Mouse (Mus musculus): ENCODE measurements at regions not wholly inside any gene's neighbourhood (a gene's known extent, or its start where the extent isn't known, plus 50 kb on each side); places are given as distances from the start of the nearest gene placed in this dataset.

GRCm38 (mm10) chr5:119596994-119597391 lies 73.5 kb upstream of the Tbx3 start:
- H3K4me1 ChIP-seq (ENCODE audit: control insufficient read depth, insufficient read depth, low read length), result peaks cover 5% of the 10 kb centered on the region
- H3K4me3 ChIP-seq (ENCODE audit: low read depth, low read length), result no peak overlapping the region
- ATAC-seq (ENCODE audit: low read depth), result no peak
- H3K9me3 ChIP-seq (ENCODE audit: control insufficient read depth, low read length), result no peaks in the 10 kb centered on the region
- no peak overlapping the region for H3K9ac ChIP-seq (ENCODE audit: low read depth, low read length)
- no peaks in the 10 kb centered on the region for H3K27me3 ChIP-seq (replicated peaks; ENCODE audit: control insufficient read depth, insufficient read depth, low read length)
- H3K36me3 ChIP-seq (ENCODE audit: control insufficient read depth, insufficient read depth, low read length), result no peaks in the 10 kb centered on the region
- no peak overlapping the region for H3K4me2 ChIP-seq (ENCODE audit: low read depth, low read length)
- DNase-seq (ENCODE audit: low spot score), result no peak
- H3K27ac ChIP-seq (replicated peaks; ENCODE audit: low read depth, low read length), result no peak overlapping the region
- 78% methylated on average over 8 of the region's 8 CpGs for WGBS

GRCm38 (mm10) chr5:119597530-119597929 lies 72.9 kb upstream of the Tbx3 start:
- Histone ChIP-seq H3K4me2 (ENCODE audit: low read depth, low read length) (no peak overlapping the region), H3K27ac (replicated peaks; ENCODE audit: low read depth, low read length) (no peak overlapping the region)
- DNase-seq (ENCODE audit: low spot score), result no peak

DNA sequence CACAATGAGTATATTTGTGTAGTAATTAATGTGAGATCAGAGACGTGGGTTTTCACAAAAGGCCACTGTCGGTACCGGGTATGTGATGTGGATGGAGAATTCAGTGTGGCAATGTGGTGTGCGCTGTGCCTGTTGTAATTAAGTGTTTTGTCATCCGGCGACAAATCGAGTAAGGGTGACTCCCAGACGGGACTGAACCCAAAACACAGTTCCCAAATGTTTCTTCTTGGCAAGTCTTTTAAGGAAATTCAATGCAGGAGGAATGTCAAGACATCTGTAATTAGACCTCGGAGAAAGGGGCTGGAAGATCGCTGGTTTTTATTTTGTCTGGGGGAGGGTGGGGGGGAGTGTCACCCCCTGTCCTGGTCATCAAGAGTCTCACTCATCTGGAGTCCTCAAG lies 72.3 kb upstream of the Tbx3 start:
- Histone ChIP-seq H3K4me2 (ENCODE audit: low read depth, low read length) (no peak overlapping the region), H3K27me3 (replicated peaks; ENCODE audit: control insufficient read depth, insufficient read depth, low read length) (no peaks in the 10 kb centered on the region), H3K36me3 (ENCODE audit: control insufficient read depth, insufficient read depth, low read length) (no peaks in the 10 kb centered on the region), H3K9ac (ENCODE audit: low read depth, low read length) (no peak overlapping the region), H3K4me3 (ENCODE audit: low read depth, low read length) (no peak overlapping the region), H3K9me3 (ENCODE audit: control insufficient read depth, low read length) (no peaks in the 10 kb centered on the region), H3K4me1 (ENCODE audit: control insufficient read depth, insufficient read depth, low read length) (peaks cover 5% of the 10 kb centered on the region), H3K27ac (replicated peaks; ENCODE audit: low read depth, low read length) (no peak overlapping the region; the same call in 1 of the 2 replicates)
- 49% methylated on average over 10 of the region's 10 CpGs for WGBS
- DNase-seq (ENCODE audit: low spot score), result peak; percentile 34
- ATAC-seq (ENCODE audit: low read depth), result no peak

More at GRCm38 (mm10) chr5:119597530-119597929, 72.9 kb upstream of the Tbx3 start:
- no peak for ATAC-seq (ENCODE audit: low read depth)
- H3K36me3 ChIP-seq (ENCODE audit: control insufficient read depth, insufficient read depth, low read length), result no peaks in the 10 kb centered on the region
- WGBS, result 80% methylated on average over 3 of the region's 3 CpGs
- H3K4me3 ChIP-seq (ENCODE audit: low read depth, low read length), result no peak overlapping the region
- H3K27me3 ChIP-seq (replicated peaks; ENCODE audit: control insufficient read depth, insufficient read depth, low read length), result no peaks in the 10 kb centered on the region
- H3K4me1 ChIP-seq (ENCODE audit: control insufficient read depth, insufficient read depth, low read length), result peaks cover 5% of the 10 kb centered on the region
- no peaks in the 10 kb centered on the region for H3K9me3 ChIP-seq (ENCODE audit: control insufficient read depth, low read length)
- no peak overlapping the region for H3K9ac ChIP-seq (ENCODE audit: low read depth, low read length)

DNA sequence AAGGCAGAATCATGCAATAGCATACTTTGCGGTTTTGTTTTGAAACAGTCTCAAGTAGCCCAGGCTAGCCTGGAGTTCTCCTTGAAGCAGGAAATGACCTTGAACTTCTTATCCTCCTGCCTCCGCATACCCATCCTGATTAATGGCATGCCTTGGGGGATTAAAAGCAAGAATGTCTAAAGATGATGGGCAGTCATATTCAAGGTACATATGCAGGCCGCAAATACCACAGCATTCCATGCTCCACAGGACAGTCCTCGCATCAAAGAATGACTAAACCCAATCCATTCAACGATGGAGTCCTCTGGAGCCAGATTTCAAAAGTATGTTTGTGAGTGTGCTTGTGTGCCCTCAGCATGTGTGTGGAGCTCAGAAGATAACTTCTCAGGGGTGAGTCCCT lies 69.1 kb upstream of the Tbx3 start:
- 89% methylated on average over 5 of the region's 5 CpGs for WGBS
- no peaks in the 10 kb centered on the region for H3K36me3 ChIP-seq (ENCODE audit: control insufficient read depth, insufficient read depth, low read length)
- peaks cover 5% of the 10 kb centered on the region for H3K4me1 ChIP-seq (ENCODE audit: control insufficient read depth, insufficient read depth, low read length)
- DNase-seq (ENCODE audit: low spot score) (no peak), ATAC-seq (ENCODE audit: low read depth) (no peak)
- H3K4me2 ChIP-seq (ENCODE audit: low read depth, low read length), result no peak overlapping the region
- no peaks in the 10 kb centered on the region for H3K9me3 ChIP-seq (ENCODE audit: control insufficient read depth, low read length)
- H3K4me3 ChIP-seq (ENCODE audit: low read depth, low read length), result no peak overlapping the region
- no peaks in the 10 kb centered on the region for H3K27me3 ChIP-seq (replicated peaks; ENCODE audit: control insufficient read depth, insufficient read depth, low read length)
- H3K9ac ChIP-seq (ENCODE audit: low read depth, low read length), result no peak overlapping the region
- no peak overlapping the region for H3K27ac ChIP-seq (replicated peaks; ENCODE audit: low read depth, low read length)

- Histone ChIP-seq H3K4me1 (ENCODE audit: control insufficient read depth, insufficient read depth, low read length) (peaks cover 5% of the 10 kb centered on the region), H3K27ac (replicated peaks; ENCODE audit: low read depth, low read length) (no peak overlapping the region), H3K9ac (ENCODE audit: low read depth, low read length) (no peak overlapping the region), H3K4me2 (ENCODE audit: low read depth, low read length) (no peak overlapping the region), H3K9me3 (ENCODE audit: control insufficient read depth, low read length) (no peaks in the 10 kb centered on the region), H3K4me3 (ENCODE audit: low read depth, low read length) (no peak overlapping the region), H3K27me3 (replicated peaks; ENCODE audit: control insufficient read depth, insufficient read depth, low read length) (no peaks in the 10 kb centered on the region), H3K36me3 (ENCODE audit: control insufficient read depth, insufficient read depth, low read length) (no peaks in the 10 kb centered on the region)
- no peak for DNase-seq (ENCODE audit: low spot score)
- ATAC-seq (ENCODE audit: low read depth), result no peak
- 83% methylated on average over 16 of the region's 16 CpGs for WGBS
Observed at GRCm38 (mm10) chr5:119602001-119602400, 68.5 kb upstream of the Tbx3 start.

DNA sequence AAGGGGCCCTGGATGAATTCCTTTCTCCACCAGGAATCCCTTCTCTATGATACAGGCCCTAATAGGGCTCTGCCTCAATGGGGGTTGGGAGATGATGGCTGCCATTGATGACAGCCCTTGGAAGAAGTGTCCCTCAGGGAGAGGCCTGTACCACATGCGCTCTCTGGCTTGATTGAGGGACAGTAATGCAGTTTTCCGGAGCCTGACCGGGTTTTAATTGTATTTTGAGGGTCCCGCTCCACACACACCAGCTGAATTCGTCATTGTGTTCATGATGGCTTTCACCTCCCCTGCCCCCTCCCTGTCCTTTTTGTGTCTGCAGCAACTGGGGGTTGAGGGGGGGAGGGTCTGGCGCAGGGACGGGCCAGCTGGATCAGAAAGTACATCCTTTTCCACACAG lies 65.0 kb upstream of the Tbx3 start:
- Histone ChIP-seq H3K4me1 (ENCODE audit: control insufficient read depth, insufficient read depth, low read length) (no peaks in the 10 kb centered on the region), H3K27ac (replicated peaks; ENCODE audit: low read depth, low read length) (no peak overlapping the region), H3K4me3 (ENCODE audit: low read depth, low read length) (no peak overlapping the region), H3K9ac (ENCODE audit: low read depth, low read length) (no peak overlapping the region), H3K9me3 (ENCODE audit: control insufficient read depth, low read length) (no peaks in the 10 kb centered on the region), H3K36me3 (ENCODE audit: control insufficient read depth, insufficient read depth, low read length) (no peaks in the 10 kb centered on the region), H3K4me2 (ENCODE audit: low read depth, low read length) (no peak overlapping the region), H3K27me3 (replicated peaks; ENCODE audit: control insufficient read depth, insufficient read depth, low read length) (no peaks in the 10 kb centered on the region)
- 52% methylated on average over 7 of the region's 7 CpGs for WGBS
- DNase-seq (ENCODE audit: low spot score), result no peak
- ATAC-seq (ENCODE audit: low read depth), result no peak

- Histone ChIP-seq H3K4me3 (ENCODE audit: low read depth, low read length) (no peak overlapping the region), H3K9ac (ENCODE audit: low read depth, low read length) (no peak overlapping the region), H3K27me3 (replicated peaks; ENCODE audit: control insufficient read depth, insufficient read depth, low read length) (no peaks in the 10 kb centered on the region), H3K4me1 (ENCODE audit: control insufficient read depth, insufficient read depth, low read length) (0 out of 2 replicates have a peak, but pooled peaks cover 3% of the 10 kb centered on the region), H3K9me3 (ENCODE audit: control insufficient read depth, low read length) (no peaks in the 10 kb centered on the region), H3K4me2 (ENCODE audit: low read depth, low read length) (no peak overlapping the region), H3K36me3 (ENCODE audit: control insufficient read depth, insufficient read depth, low read length) (no peaks in the 10 kb centered on the region), H3K27ac (replicated peaks; ENCODE audit: low read depth, low read length) (no peak overlapping the region)
- DNase-seq (ENCODE audit: low spot score) (peak; percentile 53), ATAC-seq (ENCODE audit: low read depth) (peak; percentile 60)
- WGBS, result 13% methylated on average over 4 of the region's 6 CpGs
Observed at GRCm38 (mm10) chr5:119613413-119613812, 57.1 kb upstream of the Tbx3 start.

DNA sequence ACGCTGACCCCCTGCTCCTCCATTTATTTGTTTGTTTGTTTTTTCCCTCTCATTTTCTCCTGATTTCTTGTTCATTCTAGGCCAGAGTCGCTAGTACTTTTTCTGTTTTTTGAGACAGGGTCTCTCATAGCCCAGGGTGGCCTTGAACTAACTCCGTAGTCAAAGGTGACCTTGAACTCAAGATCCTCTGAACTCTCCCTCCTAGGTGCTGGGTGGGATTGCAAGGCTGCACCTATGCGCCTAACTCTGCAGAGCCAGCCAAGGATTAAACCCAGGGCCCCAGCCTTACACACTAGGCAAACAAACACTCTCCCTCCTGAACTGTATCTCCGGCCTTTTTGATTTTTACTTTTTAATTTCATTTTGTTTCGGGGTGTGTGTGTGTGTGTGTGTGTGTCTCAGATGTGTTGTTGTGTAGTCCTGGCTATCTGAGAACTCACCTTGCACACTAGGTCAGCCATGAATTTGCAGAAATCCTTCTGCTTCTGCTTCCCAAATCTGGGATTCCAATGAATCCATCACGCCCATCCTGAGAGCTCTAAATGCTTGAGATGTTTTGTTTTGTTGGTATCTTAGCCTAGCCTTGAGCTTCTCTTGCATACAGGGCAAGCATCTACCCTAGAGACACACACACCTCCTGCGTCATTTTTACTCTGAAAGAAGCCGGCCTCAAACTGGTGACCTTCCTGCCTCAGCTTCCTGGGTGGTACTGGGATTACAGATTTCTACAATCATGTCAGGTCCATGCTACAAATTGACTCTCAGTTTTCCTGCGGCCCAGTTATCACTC lies 56.3 kb upstream of the Tbx3 start:
- H3K4me3 ChIP-seq (ENCODE audit: low read depth, low read length), result no peak overlapping the region
- H3K27me3 ChIP-seq (replicated peaks; ENCODE audit: control insufficient read depth, insufficient read depth, low read length), result no peaks in the 10 kb centered on the region
- no peak for DNase-seq (ENCODE audit: low spot score)
- no peaks in the 10 kb centered on the region for H3K9me3 ChIP-seq (ENCODE audit: control insufficient read depth, low read length)
- no peak overlapping the region for H3K9ac ChIP-seq (ENCODE audit: low read depth, low read length)
- no peak overlapping the region for H3K4me2 ChIP-seq (ENCODE audit: low read depth, low read length)
- no peaks in the 10 kb centered on the region for H3K36me3 ChIP-seq (ENCODE audit: control insufficient read depth, insufficient read depth, low read length)
- no peak overlapping the region for H3K27ac ChIP-seq (replicated peaks; ENCODE audit: low read depth, low read length)
- ATAC-seq (ENCODE audit: low read depth), result no peak
- 87% methylated on average over 10 of the region's 10 CpGs for WGBS
- 0 out of 2 replicates have a peak, but pooled peaks cover 3% of the 10 kb centered on the region for H3K4me1 ChIP-seq (ENCODE audit: control insufficient read depth, insufficient read depth, low read length)

- Histone ChIP-seq H3K9ac (ENCODE audit: low read depth, low read length) (no peak overlapping the region), H3K36me3 (ENCODE audit: control insufficient read depth, insufficient read depth, low read length) (no peaks in the 10 kb centered on the region), H3K4me2 (ENCODE audit: low read depth, low read length) (no peak overlapping the region), H3K4me1 (ENCODE audit: control insufficient read depth, insufficient read depth, low read length) (peaks cover 16% of the 10 kb centered on the region), H3K27me3 (replicated peaks; ENCODE audit: control insufficient read depth, insufficient read depth, low read length) (no peaks in the 10 kb centered on the region), H3K27ac (replicated peaks; ENCODE audit: low read depth, low read length) (no peak overlapping the region), H3K9me3 (ENCODE audit: control insufficient read depth, low read length) (no peaks in the 10 kb centered on the region), H3K4me3 (ENCODE audit: low read depth, low read length) (no peak overlapping the region)
- DNase-seq (ENCODE audit: low spot score) (no peak), ATAC-seq (ENCODE audit: low read depth) (no peak)
- 18% methylated on average over 5 of the region's 5 CpGs for WGBS
Observed at GRCm38 (mm10) chr5:119615681-119616080, 54.8 kb upstream of the Tbx3 start.

Measured in embryonic facial prominence, embryonic 14.5 days (tissue).